Comparison of ENCODE assay signal across 12 mouse cellular contexts in genomic region chr7:99538421-99538820, GRCm38 (mm10). TPM values are rescaled to one million over a fixed set of nuclear protein-coding genes. Genes with fewer than 3 reads are reported as not detected.
DNase-seq lines count a peak whose midpoint lies in the region; ATAC-seq and TF ChIP-seq lines count a peak whose summit lies in the region.
"Had no signal": no experiment of that assay in that cellular context is flagged by ENCODE, and none has a peak within 500 bp of the region (broad histone marks: within the 10 kb centered on the region; RNA-seq: fewer than 3 reads in every experiment).

No protein-coding gene starts in this region.

- intact Hi-C loops in gastrocnemius, adult 2 months (cut with DNase I) = no loop called here
- intact Hi-C loops in left cerebral cortex, postnatal 4 days (cut with DNase I) = no loop called here

- peak overlapping the region; percentile 97 for H3K9ac ChIP-seq in liver, embryonic 12.5 days
- no peak overlapping the region for H3K9ac ChIP-seq in liver, postnatal 0 days (replicated peaks)
- H3K9ac ChIP-seq in forebrain, embryonic 16.5 days (replicated peaks; ENCODE audit: low read depth, low read length) = peak overlapping the region; percentile 22; the same call in 1 of the 2 replicates
- 0 out of 2 replicates have a peak overlapping the region, but pooled peaks have one; percentile 20 for H3K9ac ChIP-seq in midbrain, embryonic 12.5 days (replicated peaks)

- H3K36me3 ChIP-seq in liver, embryonic 12.5 days = peaks cover 26% of the 10 kb centered on the region
- H3K36me3 ChIP-seq in liver, postnatal 0 days (replicated peaks; ENCODE audit: insufficient read depth, low read length) = 0 out of 2 replicates have a peak, but pooled peaks cover 2% of the 10 kb centered on the region
- H3K36me3 ChIP-seq in forebrain, embryonic 16.5 days (ENCODE audit: control insufficient read depth, insufficient read depth) = no peaks in the 10 kb centered on the region
- H3K36me3 ChIP-seq in midbrain, embryonic 12.5 days = no peaks in the 10 kb centered on the region

- H3K27me3 ChIP-seq in liver, embryonic 12.5 days (replicated peaks) = no peaks in the 10 kb centered on the region
- no peaks in the 10 kb centered on the region for H3K27me3 ChIP-seq in liver, postnatal 0 days (ENCODE audit: insufficient read depth, low read length)
- H3K27me3 ChIP-seq in forebrain, embryonic 16.5 days (replicated peaks; ENCODE audit: control insufficient read depth, insufficient read depth, low read length) = no peaks in the 10 kb centered on the region
- peaks cover 12% of the 10 kb centered on the region; the same call in 1 of the 2 replicates for H3K27me3 ChIP-seq in midbrain, embryonic 12.5 days

- peaks cover 91% of the 10 kb centered on the region for H3K4me1 ChIP-seq in liver, embryonic 12.5 days
- H3K4me1 ChIP-seq in liver, postnatal 0 days (ENCODE audit: insufficient read depth) = peaks cover 54% of the 10 kb centered on the region
- H3K4me1 ChIP-seq in forebrain, embryonic 16.5 days (replicated peaks; ENCODE audit: control insufficient read depth, insufficient read depth, low read length) = peaks cover 57% of the 10 kb centered on the region
- H3K4me1 ChIP-seq in midbrain, embryonic 12.5 days = peaks cover 49% of the 10 kb centered on the region

- no peak overlapping the region for H3K4me3 ChIP-seq in gastrocnemius, adult 2 months
- no peak overlapping the region for H3K4me3 ChIP-seq in liver, embryonic 12.5 days
- H3K4me3 ChIP-seq in liver, postnatal 0 days (ENCODE audit: low read depth, low read length) = no peak overlapping the region
- H3K4me3 ChIP-seq in forebrain, embryonic 16.5 days (replicated peaks; ENCODE audit: low read length) = no peak overlapping the region
- H3K4me3 ChIP-seq in midbrain, embryonic 12.5 days = no peak overlapping the region
- H3K4me3 ChIP-seq: heart, adult 2 months had no signal

- ATAC-seq in liver, embryonic 12.5 days = no peak
- no peak for ATAC-seq in liver, postnatal 0 days
- no peak for ATAC-seq in forebrain, embryonic 16.5 days
- ATAC-seq in midbrain, embryonic 12.5 days (ENCODE audit: low FRiP score, low read depth) = no peak

- H3K9me3 ChIP-seq in liver, embryonic 12.5 days (replicated peaks) = no peaks in the 10 kb centered on the region
- no peaks in the 10 kb centered on the region for H3K9me3 ChIP-seq in liver, postnatal 0 days (ENCODE audit: low read length)
- H3K9me3 ChIP-seq in forebrain, embryonic 16.5 days (ENCODE audit: control insufficient read depth, low read length) = no peaks in the 10 kb centered on the region
- H3K9me3 ChIP-seq in midbrain, embryonic 12.5 days = no peaks in the 10 kb centered on the region
- H3K9me3 ChIP-seq: G1E had no signal

- DNase-seq in gastrocnemius, adult 2 months = peak; percentile 14
- DNase-seq in gastrocnemius, adult 18-20 months (ENCODE audit: low spot score) = no peak
- no peak for DNase-seq in liver, postnatal 0 days
- no peak for DNase-seq in thymus, postnatal 25 days
- DNase-seq in left cerebral cortex, postnatal 4 days = no peak
- DNase-seq: kidney, adult 8-10 months; retina, postnatal 1 day had no signal

- WGBS in liver, embryonic 12.5 days (ENCODE audit: insufficient replicate concordance) = 84% methylated on average over 4 of the region's 4 CpGs
- WGBS in liver, postnatal 0 days (ENCODE audit: insufficient replicate concordance) = 77% methylated on average over 4 of the region's 4 CpGs
- WGBS in forebrain, embryonic 16.5 days = 65% methylated on average over 4 of the region's 4 CpGs
- 69% methylated on average over 4 of the region's 4 CpGs for WGBS in midbrain, embryonic 12.5 days

- H3K27ac ChIP-seq in gastrocnemius, adult 2 months = peak overlapping the region; percentile 67
- peak overlapping the region; percentile 97 for H3K27ac ChIP-seq in liver, embryonic 12.5 days
- H3K27ac ChIP-seq in liver, postnatal 0 days (ENCODE audit: low read depth) = no peak overlapping the region
- H3K27ac ChIP-seq in forebrain, embryonic 16.5 days (ENCODE audit: low read length) = no peak overlapping the region
- no peak overlapping the region for H3K27ac ChIP-seq in midbrain, embryonic 12.5 days (replicated peaks)
- H3K27ac ChIP-seq: heart, adult 2 months had no signal

- TF ChIP-seq EP300 in liver, postnatal 0 days (IDR thresholded peaks at IDR 0.05; ENCODE audit: low read depth) = no peak

- TF ChIP-seq CTCF in gastrocnemius, adult 2 months (IDR thresholded peaks at IDR 0.05) = no peak
- no peak for TF ChIP-seq CTCF in liver, postnatal 0 days (IDR thresholded peaks at IDR 0.05; ENCODE audit: low read depth)

- peak overlapping the region; percentile 94 for H3K4me2 ChIP-seq in liver, embryonic 12.5 days
- H3K4me2 ChIP-seq in liver, postnatal 0 days (ENCODE audit: low read depth, low read length) = no peak overlapping the region
- H3K4me2 ChIP-seq in forebrain, embryonic 16.5 days (ENCODE audit: low read length) = peak overlapping the region; percentile 80
- H3K4me2 ChIP-seq in midbrain, embryonic 12.5 days (replicated peaks) = peak overlapping the region; percentile 79

RNA-seq across cellular contexts. Expression of gene Arrb1, which starts 3.2 kb away (rescaled TPM):
- total RNA-seq in gastrocnemius, adult 2 months (2021) = 10 to 100 TPM in 1 of 2 experiments, 1 to 10 TPM in 1; 6.9 to 10.8 TPM
- total RNA-seq in gastrocnemius, adult 18-20 months (2021) = 10 to 100 TPM; 13.8 to 15.4 TPM
- 134 and 136 TPM in 2 replicates for polyA plus RNA-seq in liver, embryonic 12.5 days (2016; fragmentation: Nextera tagmentation; extraction: Ambion mirVana)
- polyA plus RNA-seq in liver, postnatal 0 days (2015; fragmentation: Nextera tagmentation; extraction: Ambion mirVana) = 20.1 and 21.8 TPM in 2 replicates
- 16.3 and 18.1 TPM in 2 replicates for polyA plus RNA-seq in forebrain, embryonic 16.5 days (2015; fragmentation: Nextera tagmentation; extraction: Ambion mirVana)
- 13.4 and 14.1 TPM in 2 replicates for polyA plus RNA-seq in midbrain, embryonic 12.5 days (2016; fragmentation: Nextera tagmentation; extraction: Ambion mirVana)
- total RNA-seq in left cerebral cortex, postnatal 4 days (2021) = 100 to 1,000 TPM; 147 to 150 TPM

RNA-seq across cellular contexts. Expression of gene Rps3, which starts 54.9 kb away (rescaled TPM):
- total RNA-seq in gastrocnemius, adult 2 months (2021) = 100 to 1,000 TPM; 242 to 287 TPM
- total RNA-seq in gastrocnemius, adult 18-20 months (2021) = 100 to 1,000 TPM; 232 to 276 TPM
- 688 TPM in 2 replicates for polyA plus RNA-seq in liver, embryonic 12.5 days (2016; fragmentation: Nextera tagmentation; extraction: Ambion mirVana)
- 472 TPM in 2 replicates for polyA plus RNA-seq in liver, postnatal 0 days (2015; fragmentation: Nextera tagmentation; extraction: Ambion mirVana)
- 503 and 525 TPM in 2 replicates for polyA plus RNA-seq in forebrain, embryonic 16.5 days (2015; fragmentation: Nextera tagmentation; extraction: Ambion mirVana)
- polyA plus RNA-seq in midbrain, embryonic 12.5 days (2016; fragmentation: Nextera tagmentation; extraction: Ambion mirVana) = 555 and 561 TPM in 2 replicates
- 100 to 1,000 TPM; 379 to 396 TPM for total RNA-seq in left cerebral cortex, postnatal 4 days (2021)

Comparison
In these comparisons a context has a peak if more than half of its experiments do, and no peak if none do; other contexts are left out.
1. H3K27ac ChIP-seq: peak in gastrocnemius, adult 2 months (single experiment) and liver, embryonic 12.5 days (single experiment); none in liver, postnatal 0 days (single experiment), forebrain, embryonic 16.5 days (single experiment) and midbrain, embryonic 12.5 days (single experiment).